Mouse (Mus musculus) liver, adult 10 weeks (tissue): ENCODE measurements around the gene Fam53b. TPM values are rescaled to one million over a fixed set of nuclear protein-coding genes. Genes with fewer than 3 reads are reported as not detected.

ENCODE experiments used
- polyA plus RNA-seq: library from polyadenylated mRNA; stranded (reverse); fragments of 350-450 nt; fragmentation: Illumina TruSeq; extraction: RNeasy Lipid Tissue Mini Kit (QIAGEN cat#74804); gene quantifications from one replicate; pipeline ENCODE4 v1.2.3, GENCODE M21; 2014; ENCODE audit warnings: low read depth, low replicate concordance

The Fam53b gene
- 1.3 TPM for polyA plus RNA-seq

DNA sequence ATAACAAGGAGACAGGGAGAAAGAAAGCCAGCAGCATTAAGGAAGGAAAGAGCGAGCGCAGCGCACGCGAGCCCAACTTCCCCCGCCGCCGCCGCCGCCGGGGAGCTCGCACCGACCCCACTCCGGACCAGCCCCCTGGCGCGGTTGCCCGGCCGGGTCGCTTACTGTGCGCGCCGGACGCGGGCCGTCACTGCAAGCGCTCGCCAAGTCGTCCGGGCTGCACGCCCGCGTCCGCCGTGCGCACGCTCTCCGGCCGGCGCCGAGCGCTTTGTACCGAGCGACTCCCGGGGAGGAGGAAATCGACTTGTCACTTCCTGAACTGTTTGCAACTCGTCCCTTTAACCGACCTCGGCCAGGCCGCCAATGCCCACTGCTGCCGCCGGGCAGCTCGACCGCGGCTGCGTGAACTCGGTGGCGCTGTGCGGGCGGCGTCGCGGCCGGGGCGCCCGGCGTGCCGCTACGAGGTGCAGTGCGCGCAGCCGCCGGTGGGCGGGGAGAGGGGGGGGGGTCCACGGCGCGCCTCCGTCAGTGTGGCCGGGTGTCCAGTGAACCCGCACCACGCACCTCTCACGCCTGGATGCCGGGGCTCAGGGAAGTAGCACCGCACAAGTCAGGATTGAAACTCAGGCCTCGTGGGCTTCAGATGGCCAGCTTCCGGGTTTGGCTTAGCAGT lies at the start of gene Fam53b:
Fam53b (minus strand) TSS at position 471 of the 673 bp plus-strand sequence.

DNA sequence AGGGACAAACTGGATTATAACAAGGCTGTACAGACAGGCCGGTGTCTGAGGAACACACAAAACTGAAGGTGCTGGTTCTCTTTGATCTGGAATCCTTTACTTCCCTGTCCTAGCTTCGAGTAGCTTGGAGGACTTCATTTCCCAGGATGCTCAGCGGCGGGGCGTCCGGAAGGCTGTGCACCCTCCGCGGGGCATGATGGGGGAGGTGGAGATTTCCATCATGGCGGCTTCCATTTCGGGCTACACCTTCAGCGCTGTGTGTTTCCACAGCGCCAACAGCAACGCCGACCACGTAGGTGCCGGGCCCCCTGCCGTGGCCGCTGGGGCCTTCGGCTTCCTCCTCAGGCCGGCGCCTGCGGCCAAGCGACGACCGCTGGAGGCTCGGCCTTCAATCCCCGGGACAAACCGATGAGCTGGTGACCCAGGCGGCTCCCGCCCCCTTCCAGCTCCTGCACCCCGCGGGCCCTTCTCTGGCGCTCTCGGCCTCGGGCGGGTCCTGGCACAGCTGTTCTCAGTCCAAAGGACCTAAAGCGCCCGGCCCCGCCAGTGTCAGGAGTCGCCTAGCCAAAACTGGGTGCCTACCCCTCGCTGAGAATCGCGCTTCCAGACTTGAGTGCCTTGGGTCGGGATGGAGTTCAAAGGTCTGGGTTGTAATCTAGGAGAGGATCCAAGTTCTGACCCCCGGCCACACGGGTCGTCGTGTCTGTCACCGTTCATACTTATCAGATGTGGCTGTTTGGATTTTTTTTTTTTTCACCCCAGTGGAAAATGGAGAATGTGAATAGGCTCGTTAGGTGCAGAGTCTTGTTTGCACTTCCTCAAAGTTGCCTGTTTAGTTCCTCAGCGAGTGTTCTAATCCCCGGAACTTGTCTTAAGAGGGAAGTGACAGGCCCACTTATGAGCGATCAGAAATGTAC lies 45.6 kb upstream of the Fam53b start, which contains the start of gene Abraxas2:
Abraxas2 (plus strand) TSS at position 184 of the 917 bp plus-strand sequence.

DNA sequence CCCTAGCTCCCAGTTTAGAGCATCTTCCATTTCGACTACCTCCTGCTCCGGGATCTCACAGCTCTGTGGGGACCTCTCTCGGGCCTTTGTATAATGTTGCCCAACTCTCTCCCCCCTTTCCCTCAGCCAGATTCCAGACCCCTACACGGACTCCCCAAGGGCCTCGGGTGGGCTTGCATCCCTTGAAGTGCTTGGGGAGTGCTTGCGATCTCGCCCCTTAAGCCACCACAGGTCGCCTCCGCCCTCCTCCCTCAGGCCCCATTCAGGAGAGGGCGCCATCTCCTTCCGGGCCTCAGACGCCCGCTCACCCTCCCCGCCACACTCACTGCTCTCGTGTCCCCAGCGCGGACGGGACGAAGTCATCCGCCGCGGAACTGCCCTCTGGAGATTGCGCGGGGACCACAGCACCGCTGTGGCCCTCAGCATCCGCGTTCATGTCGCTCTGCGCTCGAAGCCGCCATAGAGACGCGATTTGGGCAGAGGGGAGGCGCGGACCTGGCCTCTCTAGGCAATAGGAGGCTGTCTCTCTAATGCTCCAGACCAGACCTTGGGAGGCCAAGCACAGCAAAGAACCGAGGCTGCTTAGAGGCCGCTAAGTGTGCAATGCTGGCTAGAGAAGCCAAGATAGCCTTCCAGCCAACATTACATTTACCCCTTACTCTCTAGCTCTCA lies 38.6 kb upstream of the Fam53b start, which contains the start of gene Eef1akmt2:
Eef1akmt2 (minus strand) TSS at position 501 of the 672 bp plus-strand sequence.

Other genes with a start within 250 kb of the Fam53b start
- gene Oat, start 237.5 kb downstream of the Fam53b start, polyA plus RNA-seq: 938 TPM
- 0.11 TPM for gene Nkx1-2, start 214.2 kb downstream of the Fam53b start, polyA plus RNA-seq
- gene Lhpp, start 203.2 kb downstream of the Fam53b start, polyA plus RNA-seq: 31.1 TPM
- 24.3 TPM for gene Eef1akmt2, start 38.8 kb upstream of the Fam53b start, polyA plus RNA-seq
- 35.5 TPM for gene Abraxas2, start 45.3 kb upstream of the Fam53b start, polyA plus RNA-seq
- gene Zranb1, start 117.3 kb upstream of the Fam53b start, polyA plus RNA-seq: 51.7 TPM